In genomic region chr10:5921771-5922170, GRCm38 (mm10) we compare ENCODE assay signal across 8 mouse cellular contexts. TPM values are rescaled to one million over a fixed set of nuclear protein-coding genes. Genes with fewer than 3 reads are reported as not detected.
DNase-seq lines count a peak whose midpoint lies in the region; ATAC-seq lines count a peak whose summit lies in the region.

No protein-coding gene starts in this region.

- peak overlapping the region; percentile 54 for H3K4me3 ChIP-seq in lung, embryonic 16.5 days (ENCODE audit: low read length)
- peak overlapping the region; percentile 47 for H3K4me3 ChIP-seq in intestine, embryonic 15.5 days (replicated peaks)
- H3K4me3 ChIP-seq in neural tube, embryonic 14.5 days (ENCODE audit: low read depth, low read length) = peak overlapping the region; percentile 91

- no peak overlapping the region for H3K27ac ChIP-seq in lung, embryonic 16.5 days (ENCODE audit: low read length)
- H3K27ac ChIP-seq in intestine, embryonic 15.5 days = no peak overlapping the region
- H3K27ac ChIP-seq in neural tube, embryonic 14.5 days (ENCODE audit: low read depth, low read length) = peak overlapping the region; percentile 55

- no peaks in the 10 kb centered on the region for H3K36me3 ChIP-seq in lung, embryonic 16.5 days (ENCODE audit: control insufficient read depth, insufficient read depth, low read length)
- H3K36me3 ChIP-seq in intestine, embryonic 15.5 days = no peaks in the 10 kb centered on the region
- no peaks in the 10 kb centered on the region; the same call in 1 of the 2 replicates for H3K36me3 ChIP-seq in neural tube, embryonic 14.5 days (ENCODE audit: control insufficient read depth, insufficient read depth, low read length)

- H3K4me1 ChIP-seq in lung, embryonic 16.5 days (replicated peaks; ENCODE audit: control insufficient read depth, insufficient read depth, low read length) = no peaks in the 10 kb centered on the region
- H3K4me1 ChIP-seq in intestine, embryonic 15.5 days (replicated peaks) = 0 out of 2 replicates have a peak, but pooled peaks cover 3% of the 10 kb centered on the region
- no peaks in the 10 kb centered on the region for H3K4me1 ChIP-seq in neural tube, embryonic 14.5 days (ENCODE audit: control insufficient read depth, insufficient read depth, low read length)

- H3K9me3 ChIP-seq in lung, embryonic 16.5 days (ENCODE audit: control insufficient read depth, low read length) = no peaks in the 10 kb centered on the region
- no peaks in the 10 kb centered on the region for H3K9me3 ChIP-seq in intestine, embryonic 15.5 days
- no peaks in the 10 kb centered on the region for H3K9me3 ChIP-seq in neural tube, embryonic 14.5 days (ENCODE audit: control insufficient read depth, low read length)

- ATAC-seq in lung, embryonic 16.5 days (ENCODE audit: low read depth) = no peak
- peak; percentile 37; the same call in 1 of the 2 replicates for ATAC-seq in intestine, embryonic 15.5 days
- peak; percentile 59 for ATAC-seq in neural tube, embryonic 14.5 days (ENCODE audit: low read depth)

- H3K4me2 ChIP-seq in lung, embryonic 16.5 days (ENCODE audit: low read depth, low read length) = peak overlapping the region; percentile 93
- peak overlapping the region; percentile 93 for H3K4me2 ChIP-seq in intestine, embryonic 15.5 days (replicated peaks)
- H3K4me2 ChIP-seq in neural tube, embryonic 14.5 days (ENCODE audit: low read depth, low read length) = peak overlapping the region; percentile 71

- DNase-seq in embryo, embryonic 9.5 days (ENCODE audit: extremely low spot score) = peak; percentile 4
- DNase-seq in embryo, embryonic 10.5 days (ENCODE audit: low spot score) = no peak
- DNase-seq in lung, adult 18-20 months = no peak
- DNase-seq in yolk sac, embryonic 10.5 days (ENCODE audit: low spot score) = no peak
- no peak for DNase-seq in thymus, postnatal 10 days (ENCODE audit: low spot score in 2 of 2)

- under 1% methylated on average over 31 of the region's 31 CpGs for WGBS in lung, embryonic 16.5 days
- WGBS in intestine, embryonic 15.5 days = 1% methylated on average over 31 of the region's 31 CpGs
- under 1% methylated on average over 31 of the region's 31 CpGs for WGBS in neural tube, embryonic 14.5 days

- H3K27me3 ChIP-seq in lung, embryonic 16.5 days (ENCODE audit: control insufficient read depth, insufficient read depth, low read depth, low read length) = peaks cover 14% of the 10 kb centered on the region; the same call in 1 of the 2 replicates
- H3K27me3 ChIP-seq in intestine, embryonic 15.5 days (replicated peaks) = peaks cover 5% of the 10 kb centered on the region; the same call in 1 of the 2 replicates
- no peaks in the 10 kb centered on the region for H3K27me3 ChIP-seq in neural tube, embryonic 14.5 days (ENCODE audit: control insufficient read depth, insufficient read depth, low read length)

- H3K9ac ChIP-seq in lung, embryonic 16.5 days (ENCODE audit: low read length) = peak overlapping the region; percentile 61
- H3K9ac ChIP-seq in intestine, embryonic 15.5 days = peak overlapping the region; percentile 30
- peak overlapping the region; percentile 95 for H3K9ac ChIP-seq in neural tube, embryonic 14.5 days (replicated peaks; ENCODE audit: low read depth, low read length)

RNA-seq across cellular contexts. Expression of gene Rgs17, which starts 0.4 kb away (rescaled TPM):
- 0.80 and 0.87 TPM in 2 replicates for polyA plus RNA-seq in lung, embryonic 16.5 days (2015; fragmentation: Nextera tagmentation; extraction: Ambion mirVana)
- polyA plus RNA-seq in intestine, embryonic 15.5 days (2015; fragmentation: Nextera tagmentation; extraction: Ambion mirVana) = 1.9 and 2.5 TPM in 2 replicates
- 26.3 and 39.0 TPM in 2 replicates for polyA plus RNA-seq in neural tube, embryonic 14.5 days (2014; fragmentation: Nextera tagmentation; extraction: Ambion mirVana)

Comparison
In these comparisons a context has a peak if more than half of its experiments do, and no peak if none do; other contexts are left out.
1. H3K9ac ChIP-seq: peak in every context shown above with its lines; median percentile 95 in neural tube, embryonic 14.5 days; 61 in lung, embryonic 16.5 days; 30 in intestine, embryonic 15.5 days.